Mouse (Mus musculus): Measurements from ENCODE around the gene Cfap65. TPM values are rescaled to one million over a fixed set of nuclear protein-coding genes. Genes with fewer than 3 reads are reported as not detected.
A peak's percentile ranks its signal among the peaks of the same experiment; 100 is the strongest.

Cfap65 gene
- polyA plus RNA-seq, 1 experiment from 2014 or later: 0.08 TPM

DNA sequence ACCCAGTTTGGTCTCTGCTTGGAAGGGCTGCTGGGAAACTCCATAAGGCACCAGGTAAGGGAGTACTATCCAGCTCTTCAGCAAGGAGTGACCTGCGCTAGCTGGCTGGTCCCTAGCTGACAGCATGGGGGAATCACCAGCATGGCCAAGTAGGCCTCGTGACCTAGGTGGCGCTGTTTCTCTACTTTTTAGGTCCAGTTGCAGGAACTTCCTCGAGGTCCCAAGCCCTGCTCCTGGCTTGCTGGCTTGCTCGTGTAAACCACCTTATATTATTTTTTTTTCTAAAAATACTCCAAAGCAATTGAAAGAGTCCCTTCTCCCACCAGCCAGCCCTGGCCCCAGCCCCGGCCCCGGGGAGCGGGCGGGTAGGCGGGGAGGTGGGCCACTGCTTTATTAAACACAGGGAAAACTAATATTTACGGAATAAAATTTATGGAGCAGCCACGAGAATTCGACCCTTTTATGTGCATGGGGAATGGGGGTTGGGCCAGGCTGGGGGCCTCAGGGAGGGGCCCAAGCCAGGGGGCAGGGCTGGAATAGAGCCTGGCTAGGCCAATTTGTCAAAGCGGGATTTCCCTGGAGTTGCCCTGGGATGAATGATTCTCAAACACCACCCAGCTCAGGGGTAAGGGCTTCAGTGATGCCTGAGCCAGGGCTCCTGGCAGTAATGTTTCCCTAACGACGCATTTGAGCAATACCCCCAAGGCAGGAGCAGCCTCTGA lies 29.3 kb upstream of the Cfap65 start:
- peak; percentile 95 for DNase-seq (ENCODE audit: low spot score)
- H3K9ac ChIP-seq (ENCODE audit: low read depth, low read length): no peak overlapping the region
- H3K4me2 ChIP-seq (ENCODE audit: low read length): peak overlapping the region; percentile 45
- WGBS: 5% methylated on average over 16 of the region's 16 CpGs
- H3K27me3 ChIP-seq (ENCODE audit: insufficient read depth, low read length): no peaks in the 10 kb centered on the region
- peak; percentile 85 for TF ChIP-seq CTCF (IDR thresholded peaks at IDR 0.05; ENCODE audit: low read depth)
- peak; percentile 77 for ATAC-seq (replicated peaks; ENCODE audit: low FRiP score, low read depth)
- no peaks in the 10 kb centered on the region for H3K9me3 ChIP-seq (replicated peaks; ENCODE audit: low read length)
- H3K4me3 ChIP-seq (replicated peaks; ENCODE audit: low read depth, low read length): peak overlapping the region; percentile 1
- peaks cover 6% of the 10 kb centered on the region for H3K4me1 ChIP-seq (replicated peaks; ENCODE audit: insufficient read depth, low read length)
- no peak overlapping the region for H3K27ac ChIP-seq
- H3K36me3 ChIP-seq (ENCODE audit: insufficient read depth, low read length): no peaks in the 10 kb centered on the region

- H3K9ac ChIP-seq (ENCODE audit: low read depth, low read length): no peak overlapping the region
- no peaks in the 10 kb centered on the region for H3K9me3 ChIP-seq (replicated peaks; ENCODE audit: low read length)
- H3K36me3 ChIP-seq (ENCODE audit: insufficient read depth, low read length): no peaks in the 10 kb centered on the region
- H3K4me1 ChIP-seq (replicated peaks; ENCODE audit: insufficient read depth, low read length): peaks cover 6% of the 10 kb centered on the region
- no peak overlapping the region for H3K27ac ChIP-seq
- no peak overlapping the region for H3K4me3 ChIP-seq (replicated peaks; ENCODE audit: low read depth, low read length)
- ATAC-seq (replicated peaks; ENCODE audit: low FRiP score, low read depth): no peak
- H3K4me2 ChIP-seq (ENCODE audit: low read length): no peak overlapping the region
- DNase-seq (ENCODE audit: low spot score): no peak
- TF ChIP-seq CTCF (IDR thresholded peaks at IDR 0.05; ENCODE audit: low read depth): no peak
- no peaks in the 10 kb centered on the region for H3K27me3 ChIP-seq (ENCODE audit: insufficient read depth, low read length)
- 87% methylated on average over 5 of the region's 5 CpGs for WGBS
Measured at GRCm38 (mm10) chr1:74962853-74963227, 27.4 kb upstream of the Cfap65 start.

DNA sequence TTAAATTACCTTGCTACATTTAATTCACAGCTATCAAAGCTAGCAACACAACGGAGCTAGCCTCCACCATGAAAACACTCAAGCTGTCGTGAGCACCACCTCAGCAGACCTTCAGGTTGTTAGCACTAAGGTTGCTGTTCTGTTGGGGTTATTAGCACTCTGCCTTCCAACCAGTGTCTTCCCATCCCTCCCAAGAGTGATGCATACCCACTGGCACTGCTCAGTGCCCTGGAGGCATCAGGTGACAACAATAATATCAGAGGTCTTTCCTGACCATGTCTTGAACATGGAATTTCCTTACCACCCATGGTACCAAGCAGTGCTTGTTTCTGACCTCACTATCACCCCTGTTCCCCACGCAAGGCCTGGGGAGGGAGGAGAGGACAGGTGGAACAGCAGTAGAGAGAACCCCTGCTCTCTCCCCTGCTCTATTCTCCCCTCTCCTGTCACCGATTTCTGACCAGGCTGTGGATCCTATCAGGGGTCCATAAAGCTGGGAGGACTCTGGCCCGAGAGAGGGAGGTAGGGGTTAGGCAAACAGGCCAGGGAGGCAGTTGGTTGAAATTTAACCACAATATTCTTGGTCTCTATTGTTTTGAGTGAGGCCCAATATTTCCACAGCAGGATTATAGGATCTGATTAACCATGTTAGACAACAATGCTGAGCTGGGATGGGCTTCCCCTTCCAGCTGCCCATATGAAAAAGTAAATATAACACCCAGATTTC lies 26.9 kb upstream of the Cfap65 start:
- 55% methylated on average over 5 of the region's 5 CpGs for WGBS
- Histone ChIP-seq H3K4me3 (replicated peaks; ENCODE audit: low read depth, low read length) (no peak overlapping the region), H3K27me3 (ENCODE audit: insufficient read depth, low read length) (no peaks in the 10 kb centered on the region), H3K9ac (ENCODE audit: low read depth, low read length) (no peak overlapping the region), H3K9me3 (replicated peaks; ENCODE audit: low read length) (no peaks in the 10 kb centered on the region), H3K27ac (0 out of 2 replicates have a peak overlapping the region, but pooled peaks have one; percentile 2), H3K36me3 (ENCODE audit: insufficient read depth, low read length) (no peaks in the 10 kb centered on the region), H3K4me2 (ENCODE audit: low read length) (no peak overlapping the region), H3K4me1 (replicated peaks; ENCODE audit: insufficient read depth, low read length) (peaks cover 6% of the 10 kb centered on the region)
- no peak for DNase-seq (ENCODE audit: low spot score)
- TF ChIP-seq CTCF (IDR thresholded peaks at IDR 0.05; ENCODE audit: low read depth): no peak
- no peak for ATAC-seq (replicated peaks; ENCODE audit: low FRiP score, low read depth)

DNA sequence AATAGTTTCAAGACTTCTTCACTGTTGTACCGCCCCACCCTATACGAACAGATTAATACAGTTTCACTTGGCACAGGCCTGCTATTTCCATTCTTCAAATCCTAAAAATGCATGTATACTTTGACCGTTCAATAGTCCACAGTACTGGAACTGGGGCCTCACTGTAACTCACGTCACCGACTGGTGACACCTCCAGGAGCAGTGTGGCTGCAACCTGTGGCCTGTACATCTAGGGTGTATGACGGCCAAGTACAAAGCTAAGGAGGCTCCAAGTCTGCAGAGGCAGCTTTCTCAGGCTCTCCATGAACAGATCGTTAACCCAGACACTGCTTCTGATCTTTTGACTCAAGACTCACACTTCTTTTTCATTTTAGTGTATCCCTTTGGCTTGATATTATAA lies 26.3 kb upstream of the Cfap65 start:
- 0 out of 2 replicates have a peak, but pooled peaks cover 4% of the 10 kb centered on the region for H3K27me3 ChIP-seq (ENCODE audit: insufficient read depth, low read length)
- WGBS: 80% methylated on average over 7 of the region's 7 CpGs
- no peak overlapping the region for H3K4me2 ChIP-seq (ENCODE audit: low read length)
- no peak for DNase-seq (ENCODE audit: low spot score)
- peaks cover 6% of the 10 kb centered on the region for H3K4me1 ChIP-seq (replicated peaks; ENCODE audit: insufficient read depth, low read length)
- TF ChIP-seq CTCF (IDR thresholded peaks at IDR 0.05; ENCODE audit: low read depth): no peak
- H3K9ac ChIP-seq (ENCODE audit: low read depth, low read length): no peak overlapping the region
- H3K9me3 ChIP-seq (replicated peaks; ENCODE audit: low read length): no peaks in the 10 kb centered on the region
- no peak for ATAC-seq (replicated peaks; ENCODE audit: low FRiP score, low read depth)
- H3K4me3 ChIP-seq (replicated peaks; ENCODE audit: low read depth, low read length): no peak overlapping the region
- no peaks in the 10 kb centered on the region for H3K36me3 ChIP-seq (ENCODE audit: insufficient read depth, low read length)
- H3K27ac ChIP-seq: no peak overlapping the region

- no peaks in the 10 kb centered on the region for H3K36me3 ChIP-seq (ENCODE audit: insufficient read depth, low read length)
- DNase-seq (ENCODE audit: low spot score) (no peak), ATAC-seq (replicated peaks; ENCODE audit: low FRiP score, low read depth) (no peak)
- H3K4me3 ChIP-seq (replicated peaks; ENCODE audit: low read depth, low read length): no peak overlapping the region
- peaks cover 6% of the 10 kb centered on the region for H3K4me1 ChIP-seq (replicated peaks; ENCODE audit: insufficient read depth, low read length)
- H3K9me3 ChIP-seq (replicated peaks; ENCODE audit: low read length): no peaks in the 10 kb centered on the region
- peaks cover 11% of the 10 kb centered on the region; the same call in 1 of the 2 replicates for H3K27me3 ChIP-seq (ENCODE audit: insufficient read depth, low read length)
- WGBS: 89% methylated on average over 7 of the region's 7 CpGs
- no peak overlapping the region for H3K4me2 ChIP-seq (ENCODE audit: low read length)
- TF ChIP-seq CTCF (IDR thresholded peaks at IDR 0.05; ENCODE audit: low read depth): no peak
- no peak overlapping the region for H3K27ac ChIP-seq
- H3K9ac ChIP-seq (ENCODE audit: low read depth, low read length): no peak overlapping the region
Measured at GRCm38 (mm10) chr1:74960059-74960458, 24.7 kb upstream of the Cfap65 start.

DNA sequence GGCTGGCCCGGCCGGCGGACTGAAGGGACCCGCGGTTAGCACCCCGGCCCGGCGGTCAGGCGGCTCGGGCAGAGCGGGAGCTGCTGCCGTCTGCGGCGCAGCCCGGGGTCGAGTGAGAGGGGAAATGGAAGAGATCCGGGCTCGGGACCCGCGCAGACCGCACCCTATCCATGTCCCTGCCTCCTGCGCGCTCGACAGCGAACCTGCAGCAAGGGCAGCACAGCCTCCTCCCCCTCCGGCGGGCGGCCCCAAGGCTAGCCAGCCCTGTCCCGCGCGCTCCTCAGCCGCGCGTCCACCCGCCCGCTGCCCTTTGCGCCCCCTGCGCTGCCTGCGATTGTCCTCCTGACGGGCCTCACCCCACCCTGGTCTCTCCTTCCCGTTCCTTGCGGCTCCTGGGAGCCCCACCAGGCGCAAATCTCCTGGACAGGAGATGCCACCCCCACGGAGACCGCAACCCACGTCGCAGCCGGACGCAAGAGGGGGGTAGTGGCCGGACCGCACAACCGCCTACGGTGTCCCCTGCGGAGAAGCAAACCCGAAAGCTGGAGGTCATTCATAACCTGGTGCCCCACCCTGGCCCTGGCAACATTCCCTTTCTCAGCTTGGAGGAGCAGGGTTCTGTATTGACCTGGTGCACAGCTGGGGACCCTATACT lies 16.3 kb upstream of the Cfap65 start, which contains the start of gene Ihh:
Gene Ihh (minus strand): TSS at position 117 of the 655 bp plus-strand sequence.
- Histone ChIP-seq H3K9ac (ENCODE audit: low read depth, low read length) (peak within 1 kb of the TSS; percentile 45), H3K27ac (peak within 1 kb of the TSS; percentile 60)

More for the DNA sequence above, 16.3 kb upstream of the Cfap65 start, which contains the start of gene Ihh:
- DNase-seq (ENCODE audit: low spot score): no peak
- no peaks in the 10 kb centered on the region for H3K9me3 ChIP-seq (replicated peaks; ENCODE audit: low read length)
- peaks cover 79% of the 10 kb centered on the region for H3K27me3 ChIP-seq (ENCODE audit: insufficient read depth, low read length)
- no peaks in the 10 kb centered on the region for H3K36me3 ChIP-seq (ENCODE audit: insufficient read depth, low read length)
- no peak for TF ChIP-seq CTCF (IDR thresholded peaks at IDR 0.05; ENCODE audit: low read depth)
- WGBS: 1% methylated on average over 47 of the region's 55 CpGs
- peak within 1 kb of the TSS; percentile 42 for H3K4me3 ChIP-seq (replicated peaks; ENCODE audit: low read depth, low read length)
- ATAC-seq (replicated peaks; ENCODE audit: low FRiP score, low read depth): peak; percentile 70
- peaks cover 17% of the 10 kb centered on the region; the same call in 1 of the 2 replicates for H3K4me1 ChIP-seq (replicated peaks; ENCODE audit: insufficient read depth, low read length)
- H3K4me2 ChIP-seq (ENCODE audit: low read length): peak within 1 kb of the TSS; percentile 63

Data from kidney, postnatal 0 days (tissue).